Mouse (Mus musculus): Measurements from ENCODE around the gene Rhox8. TPM values are rescaled to one million over a fixed set of nuclear protein-coding genes. Genes with fewer than 3 reads are reported as not detected.

The Rhox8 gene
- polyA plus RNA-seq, 1 experiment = not detected

Other genes with a start within 250 kb of the Rhox8 start
- gene Rhox2g, start 235.5 kb downstream of the Rhox8 start, polyA plus RNA-seq (2012; rRNA removed) = not detected in 2 replicates
- gene Rhox4g, start 227.6 kb downstream of the Rhox8 start, polyA plus RNA-seq (2012; rRNA removed) = not detected in 2 replicates
- gene Rhox3h, start 210.2 kb downstream of the Rhox8 start, polyA plus RNA-seq (2012; rRNA removed) = not detected in 2 replicates
- gene Rhox2h, start 205.7 kb downstream of the Rhox8 start, polyA plus RNA-seq (2012; rRNA removed) = not detected in 2 replicates
- gene Rhox5, start 74.1 kb downstream of the Rhox8 start, polyA plus RNA-seq (2012; rRNA removed) = not detected in 2 replicates
- not detected in 2 replicates for gene Rhox6, start 52.0 kb downstream of the Rhox8 start, polyA plus RNA-seq (2012; rRNA removed)
- not detected in 2 replicates for gene Rhox7a, start 47.3 kb downstream of the Rhox8 start, polyA plus RNA-seq (2012; rRNA removed)
- gene Rhox7b, start 18.3 kb upstream of the Rhox8 start, polyA plus RNA-seq (2012; rRNA removed) = not detected in 2 replicates
- gene Rhox9, start 22.8 kb upstream of the Rhox8 start, polyA plus RNA-seq (2012; rRNA removed) = not detected in 2 replicates
- not detected in 2 replicates for gene Btg1-ps1, start 139.9 kb upstream of the Rhox8 start, polyA plus RNA-seq (2012; rRNA removed)
- gene Btg1-ps2, start 164.2 kb upstream of the Rhox8 start, polyA plus RNA-seq (2012; rRNA removed) = 0.52 and 1.8 TPM in 2 replicates
- gene Rhox10, start 187.5 kb upstream of the Rhox8 start, polyA plus RNA-seq (2012; rRNA removed) = not detected in 2 replicates
- gene Rhox11, start 206.2 kb upstream of the Rhox8 start, polyA plus RNA-seq (2012; rRNA removed) = not detected in 2 replicates
- gene Rhox12, start 232.0 kb upstream of the Rhox8 start, polyA plus RNA-seq (2012; rRNA removed) = not detected in 2 replicates
- gene Rhox13, start 242.3 kb upstream of the Rhox8 start, polyA plus RNA-seq (2012; rRNA removed) = not detected in 2 replicates

All from spleen, adult 2 months (tissue).